Mouse (Mus musculus): ENCODE measurements at regions not wholly inside any gene's neighbourhood (a gene's known extent, or its start where the extent isn't known, plus 50 kb on each side); places are given as distances from the start of the nearest gene placed in this dataset.
"Not testable (repeated sequence)": the region's sequence is repeated elsewhere in the genome, so short reads cannot be mapped to it uniquely, and the experiment has no call there.

GRCm38 (mm10) chr13:39566491-39566890 lies 605.8 kb upstream of the Slc35b3 start:
- in situ Hi-C loops (cut with MboI, MseI), result no loop called here

GRCm38 (mm10) chr13:39537724-39538440 lies 577.2 kb upstream of the Slc35b3 start:
- in situ Hi-C loops (cut with MboI, MseI), result no loop called here

- in situ Hi-C loops (cut with MboI, MseI), result no loop called here
Measured at GRCm38 (mm10) chr13:39526469-39526868, 565.8 kb upstream of the Slc35b3 start.

- in situ Hi-C loops (cut with MboI, MseI), result no loop called here
Measured at GRCm38 (mm10) chr13:39523856-39524301, 563.2 kb upstream of the Slc35b3 start.

- in situ Hi-C loops (cut with MboI, MseI), result no loop called here
Measured at GRCm38 (mm10) chr13:39523246-39523850, 562.7 kb upstream of the Slc35b3 start.

- in situ Hi-C loops (cut with MboI, MseI), result no loop called here
Measured at GRCm38 (mm10) chr13:39520846-39521245, 560.2 kb upstream of the Slc35b3 start.

GRCm38 (mm10) chr13:39516106-39516505 lies 555.4 kb upstream of the Slc35b3 start:
- in situ Hi-C loops (cut with MboI, MseI), result no loop called here

GRCm38 (mm10) chr13:39489806-39490205 lies 529.1 kb upstream of the Slc35b3 start:
- in situ Hi-C loops (cut with MboI, MseI), result no loop called here

GRCm38 (mm10) chr13:39472621-39473020 lies 511.9 kb upstream of the Slc35b3 start:
- in situ Hi-C loops (cut with MboI, MseI), result no loop called here

GRCm38 (mm10) chr13:39441799-39442198 lies 481.1 kb upstream of the Slc35b3 start:
- in situ Hi-C loops (cut with MboI, MseI), result loop anchor here (10.0 kb wide), 1 partner anchor 1323 kb away; no protein-coding TSS in a partner anchor

GRCm38 (mm10) chr13:39440907-39441306 lies 480.2 kb upstream of the Slc35b3 start:
- in situ Hi-C loops (cut with MboI, MseI), result loop anchor here (10.0 kb wide), 1 partner anchor 1324 kb away; no protein-coding TSS in a partner anchor

GRCm38 (mm10) chr13:39440336-39440735 lies 479.7 kb upstream of the Slc35b3 start:
- in situ Hi-C loops (cut with MboI, MseI), result loop anchor here (10.0 kb wide), 1 partner anchor 1324 kb away; no protein-coding TSS in a partner anchor

GRCm38 (mm10) chr13:39427996-39428395 lies 467.3 kb upstream of the Slc35b3 start:
- in situ Hi-C loops (cut with MboI, MseI), result no loop called here

GRCm38 (mm10) chr13:39425944-39426343 lies 465.3 kb upstream of the Slc35b3 start:
- in situ Hi-C loops (cut with MboI, MseI), result no loop called here

- in situ Hi-C loops (cut with MboI, MseI), result no loop called here
Measured at GRCm38 (mm10) chr13:39418127-39418526, 457.5 kb upstream of the Slc35b3 start.

GRCm38 (mm10) chr13:39411471-39412251 lies 451.0 kb upstream of the Slc35b3 start:
- in situ Hi-C loops (cut with MboI, MseI), result no loop called here

GRCm38 (mm10) chr13:39392589-39392988 lies 431.9 kb upstream of the Slc35b3 start:
- in situ Hi-C loops (cut with MboI, MseI), result no loop called here

- in situ Hi-C loops (cut with MboI, MseI), result not testable (repeated sequence)
Measured at GRCm38 (mm10) chr13:39392151-39392550, 431.5 kb upstream of the Slc35b3 start.

GRCm38 (mm10) chr13:39376677-39377076 lies 416.0 kb upstream of the Slc35b3 start:
- in situ Hi-C loops (cut with MboI, MseI), result no loop called here

- in situ Hi-C loops (cut with MboI, MseI), result no loop called here
Measured at GRCm38 (mm10) chr13:39376269-39376668, 415.6 kb upstream of the Slc35b3 start.

- in situ Hi-C loops (cut with MboI, MseI), result no loop called here
Measured at GRCm38 (mm10) chr13:39372565-39372964, 411.9 kb upstream of the Slc35b3 start.

GRCm38 (mm10) chr13:39363637-39364036 lies 403.0 kb upstream of the Slc35b3 start:
- in situ Hi-C loops (cut with MboI, MseI), result no loop called here

Measured in T-helper 2 cell (primary cell).